8 mouse cellular contexts compared by ENCODE assay signal in the genomic region with DNA sequence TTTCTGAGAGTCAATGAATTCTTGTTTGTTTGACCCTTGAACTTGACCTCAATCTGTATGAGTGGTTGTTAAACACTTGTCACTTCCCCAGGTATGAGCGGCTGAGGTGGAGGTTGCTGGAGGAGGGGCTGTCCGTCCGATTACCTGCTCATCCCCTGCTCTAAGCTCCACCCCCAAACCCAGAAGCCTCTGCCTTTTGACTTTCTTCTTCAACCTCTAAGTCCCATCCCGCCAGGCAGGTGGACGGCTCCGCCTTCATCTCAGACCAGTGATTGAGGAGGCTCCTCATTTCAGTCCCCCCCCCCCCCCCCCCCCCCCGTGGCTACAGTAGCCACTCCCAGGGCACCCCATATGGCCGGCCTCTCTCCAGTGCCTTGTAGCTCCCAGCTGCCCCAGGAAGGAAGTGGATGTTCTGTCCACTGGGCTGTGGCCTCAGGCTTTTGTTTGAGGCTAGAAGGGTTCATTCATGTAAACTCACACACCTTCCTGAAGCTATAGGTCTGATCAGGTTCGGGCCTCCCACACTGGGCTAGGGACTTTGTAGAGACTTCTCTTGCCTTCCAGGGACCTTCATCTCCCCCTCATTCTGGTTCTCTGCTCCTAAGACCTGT. TPM values are rescaled to one million over a fixed set of nuclear protein-coding genes. Genes with fewer than 3 reads are reported as not detected.
DNase-seq lines count a peak whose midpoint lies in the region; ATAC-seq lines count a peak whose summit lies in the region.

No protein-coding gene starts in this region.

- no peak for ATAC-seq in kidney, embryonic 16.5 days (ENCODE audit: low FRiP score, low TSS enrichment)
- ATAC-seq in embryonic facial prominence, embryonic 13.5 days (ENCODE audit: insufficient number of reproducible peaks, insufficient read depth, low FRiP score, low TSS enrichment, low read depth): no peak
- ATAC-seq in megakaryocyte-erythroid progenitor cell, adult 5-6 weeks (replicated peaks; ENCODE audit: low FRiP score, low TSS enrichment, poor library complexity, severe bottlenecking): 0 out of 2 replicates have a peak, but pooled peaks have one; percentile 12

- H3K9me3 ChIP-seq in kidney, embryonic 16.5 days (ENCODE audit: low read length): no peaks in the 10 kb centered on the region
- no peaks in the 10 kb centered on the region for H3K9me3 ChIP-seq in embryonic facial prominence, embryonic 13.5 days
- no peaks in the 10 kb centered on the region for H3K9me3 ChIP-seq in limb, embryonic 10.5 days (replicated peaks)

- no peak overlapping the region for H3K4me3 ChIP-seq in kidney, embryonic 16.5 days (ENCODE audit: low read length)
- no peak overlapping the region for H3K4me3 ChIP-seq in embryonic facial prominence, embryonic 13.5 days
- 0 out of 2 replicates have a peak overlapping the region, but pooled peaks have one; percentile 1 for H3K4me3 ChIP-seq in limb, embryonic 10.5 days

- intact Hi-C loops in left cerebral cortex, postnatal 14 days (cut with DNase I): no loop called here

- DNase-seq in kidney, adult 8-10 months: no peak
- DNase-seq in limb, embryonic 10.5 days (ENCODE audit: low spot score): no peak
- DNase-seq in frontal cortex, postnatal 36 days (ENCODE audit: low spot score in 2 of 2): no peak
- DNase-seq in spleen, postnatal 4 days (ENCODE audit: low spot score in 2 of 2): no peak
- DNase-seq in left cerebral cortex, postnatal 14 days (ENCODE audit: low spot score in 2 of 2): no peak

- 39% methylated on average over 8 of the region's 9 CpGs for WGBS in kidney, embryonic 16.5 days
- WGBS in embryonic facial prominence, embryonic 13.5 days: 29% methylated on average over 9 of the region's 9 CpGs
- 37% methylated on average over 8 of the region's 9 CpGs for WGBS in limb, embryonic 10.5 days

- H3K4me2 ChIP-seq in kidney, embryonic 16.5 days (replicated peaks; ENCODE audit: low read depth, low read length): peak overlapping the region; percentile 2; the same call in 1 of the 2 replicates
- H3K4me2 ChIP-seq in embryonic facial prominence, embryonic 13.5 days: peak overlapping the region; percentile 43

- H3K27ac ChIP-seq in kidney, embryonic 16.5 days (ENCODE audit: low read length): peak overlapping the region; percentile 91
- H3K27ac ChIP-seq in embryonic facial prominence, embryonic 13.5 days: peak overlapping the region; percentile 87
- peak overlapping the region; percentile 86 for H3K27ac ChIP-seq in limb, embryonic 10.5 days

- H3K9ac ChIP-seq in kidney, embryonic 16.5 days (replicated peaks; ENCODE audit: low read length): no peak overlapping the region
- no peak overlapping the region for H3K9ac ChIP-seq in embryonic facial prominence, embryonic 13.5 days

- H3K27me3 ChIP-seq in kidney, embryonic 16.5 days (ENCODE audit: insufficient read depth, low read length): no peaks in the 10 kb centered on the region
- no peaks in the 10 kb centered on the region for H3K27me3 ChIP-seq in embryonic facial prominence, embryonic 13.5 days
- peaks cover 9% of the 10 kb centered on the region for H3K27me3 ChIP-seq in limb, embryonic 10.5 days (ENCODE audit: low read depth, poor library complexity, severe bottlenecking)

- H3K4me1 ChIP-seq in kidney, embryonic 16.5 days (ENCODE audit: insufficient read depth, low read length): peaks cover 50% of the 10 kb centered on the region
- peaks cover 36% of the 10 kb centered on the region for H3K4me1 ChIP-seq in embryonic facial prominence, embryonic 13.5 days
- H3K4me1 ChIP-seq in limb, embryonic 10.5 days: peaks cover 61% of the 10 kb centered on the region

- no peaks in the 10 kb centered on the region for H3K36me3 ChIP-seq in kidney, embryonic 16.5 days (ENCODE audit: insufficient read depth, low read length)
- H3K36me3 ChIP-seq in embryonic facial prominence, embryonic 13.5 days: no peaks in the 10 kb centered on the region
- no peaks in the 10 kb centered on the region for H3K36me3 ChIP-seq in limb, embryonic 10.5 days

RNA-seq across cellular contexts. Expression of gene 1600014C23Rik, which starts 34.0 kb away (rescaled TPM):
- polyA plus RNA-seq in kidney, embryonic 16.5 days (2015; fragmentation: Nextera tagmentation; extraction: Ambion mirVana): not detected in 2 replicates
- polyA plus RNA-seq in embryonic facial prominence, embryonic 13.5 days (2015; fragmentation: Nextera tagmentation; extraction: Ambion mirVana): not detected in 2 replicates
- polyA plus RNA-seq in limb, embryonic 10.5 days (2016; fragmentation: Nextera tagmentation; extraction: Ambion mirVana): 0.33 TPM in 1 of 2 replicates, not detected in the other
- not detected in 2 replicates for total RNA-seq in megakaryocyte-erythroid progenitor cell, adult 5-6 weeks (2014; fragmentation: Nextera tagmentation)
- not detected in 2 replicates for total RNA-seq in megakaryocyte-erythroid progenitor cell, adult 5-6 weeks (2017)
- under 1 TPM in 1 of 2 experiments, not detected in 1; 0.77 TPM for total RNA-seq in left cerebral cortex, postnatal 14 days (2021)
